Mouse (Mus musculus): ENCODE measurements around the gene 1700025G04Rik. TPM values are rescaled to one million over a fixed set of nuclear protein-coding genes. Genes with fewer than 3 reads are reported as not detected.

Gene 1700025G04Rik
- total RNA-seq, 2 experiments from 2014 or later: 38.9 to 41.0 TPM

DNA sequence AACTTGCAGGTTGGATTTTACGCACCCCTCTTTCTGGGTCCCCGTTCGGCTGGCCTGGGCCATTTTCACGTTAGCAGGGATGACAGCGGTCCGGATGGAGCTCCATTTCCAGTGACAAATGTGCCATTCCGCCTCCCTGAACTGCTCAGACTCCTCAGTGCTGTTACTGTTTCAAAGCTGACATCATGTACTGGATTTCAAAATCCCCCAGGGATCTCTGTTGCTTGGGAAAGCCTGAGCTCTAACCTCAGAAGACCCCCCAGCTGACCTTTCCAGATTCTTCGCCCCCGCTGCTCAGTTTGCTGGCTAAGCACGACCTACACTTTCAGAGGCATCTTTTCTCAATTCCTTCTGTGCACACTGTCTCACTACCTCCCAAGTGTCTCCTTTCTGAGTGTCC is 128.7 kb downstream of the 1700025G04Rik start:
- DNase-seq: peak; percentile 61 to 64

DNA sequence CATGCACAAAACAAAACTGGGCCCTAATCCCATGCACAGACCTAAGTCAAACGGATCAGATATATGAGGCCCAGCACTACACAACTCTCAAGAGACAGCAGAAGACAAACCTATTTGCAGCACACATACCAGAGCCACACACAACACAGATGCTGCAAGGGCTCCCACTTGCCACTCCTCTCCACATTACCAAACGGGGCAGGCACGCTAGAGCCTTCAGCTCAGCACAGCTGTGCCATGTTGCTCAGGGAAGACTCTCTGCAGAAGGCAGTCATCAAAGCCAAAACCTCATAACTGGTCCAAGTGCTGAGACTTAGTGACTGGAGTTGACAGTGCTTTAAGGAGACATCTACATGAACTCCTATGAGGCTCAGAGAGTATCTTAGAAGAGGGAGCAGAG is 130.9 kb downstream of the 1700025G04Rik start:
- DNase-seq: no peak

- no peak for DNase-seq
These were observed 131.5 kb downstream of the 1700025G04Rik start for GRCm38 (mm10) chr1:151958442-151958841.

- DNase-seq: no peak
These were observed 132.3 kb downstream of the 1700025G04Rik start for GRCm38 (mm10) chr1:151957669-151958068.

DNA sequence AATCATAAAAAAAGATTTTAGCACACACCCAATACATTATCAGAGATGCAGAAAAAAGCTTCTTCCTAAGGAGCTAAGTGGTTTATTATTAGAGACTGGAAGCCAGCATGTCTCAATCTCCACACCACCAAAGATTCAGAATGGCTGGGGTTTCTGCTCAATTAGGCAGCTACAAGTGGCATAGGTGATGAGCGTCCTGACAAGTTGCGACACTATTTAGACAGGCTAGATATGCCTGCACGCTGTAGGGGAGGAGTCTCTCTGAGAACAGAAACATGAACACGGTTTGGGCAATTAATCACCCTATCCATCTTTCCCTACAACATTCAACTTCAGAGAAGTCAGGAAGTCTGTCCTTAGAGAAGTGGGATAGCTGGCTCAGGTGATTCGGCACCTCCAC is 134.1 kb downstream of the 1700025G04Rik start:
- no peak for DNase-seq

- peak; percentile 83 to 89 for DNase-seq
These were observed 136.4 kb downstream of the 1700025G04Rik start for GRCm38 (mm10) chr1:151953563-151953962.

GRCm38 (mm10) chr1:151948065-151948464 is 141.9 kb downstream of the 1700025G04Rik start:
- peak; percentile 40 to 60 for DNase-seq

- DNase-seq: peak; percentile 22 to 54
These were observed 142.4 kb downstream of the 1700025G04Rik start for GRCm38 (mm10) chr1:151947571-151947970.

GRCm38 (mm10) chr1:151944457-151945223 is 145.3 kb downstream of the 1700025G04Rik start:
- DNase-seq: no peak

DNA sequence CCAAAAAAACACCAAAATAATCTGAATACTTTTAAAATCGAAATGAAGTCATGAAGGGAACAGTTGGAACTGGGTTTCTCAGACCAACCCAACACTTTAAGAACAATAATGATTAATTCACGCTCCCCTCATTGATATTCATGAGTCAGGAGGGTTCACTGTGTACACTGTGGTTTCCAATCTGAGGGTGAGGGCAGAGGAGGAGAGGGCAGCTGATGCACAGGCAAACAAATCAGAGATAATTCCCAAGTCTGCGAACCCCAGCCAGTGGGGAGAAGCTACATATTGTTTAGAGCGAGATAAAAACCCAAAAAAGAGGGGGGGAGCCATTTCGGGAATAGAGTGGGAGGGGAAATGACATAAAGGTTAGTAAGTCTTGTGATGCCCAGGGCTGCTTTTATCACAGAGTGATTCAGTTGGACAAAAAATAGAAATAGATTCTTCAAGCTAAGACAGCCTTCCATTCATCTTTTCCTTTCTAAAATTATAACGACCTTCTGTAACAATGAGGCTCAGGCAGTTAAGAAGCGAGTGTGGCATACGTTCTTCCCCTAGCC is 146.2 kb downstream of the 1700025G04Rik start:
- no peak for DNase-seq

- no peak for DNase-seq
These were observed 146.8 kb downstream of the 1700025G04Rik start for GRCm38 (mm10) chr1:151942972-151943654.

DNA sequence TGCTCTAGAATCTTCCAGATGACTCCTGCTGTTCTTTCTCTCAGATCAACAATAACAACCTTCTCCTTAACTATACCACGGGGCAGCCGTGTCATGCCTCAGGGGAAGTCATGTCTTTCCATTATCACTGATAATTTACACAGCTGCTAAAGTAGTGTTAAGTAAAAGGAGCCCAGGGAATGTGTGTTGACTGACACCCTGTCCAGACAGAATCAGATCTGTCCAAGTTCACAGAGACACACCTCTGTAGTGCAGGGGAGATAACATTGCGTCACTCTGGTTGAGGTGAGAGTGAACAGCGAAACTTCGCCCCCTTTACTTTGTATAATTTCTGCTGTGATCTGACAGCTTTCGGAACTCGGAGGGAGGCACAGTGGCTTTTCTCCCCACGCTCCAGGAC is 149.9 kb downstream of the 1700025G04Rik start:
- DNase-seq: no peak

GRCm38 (mm10) chr1:151939510-151939909 is 150.4 kb downstream of the 1700025G04Rik start:
- DNase-seq: no peak

DNA sequence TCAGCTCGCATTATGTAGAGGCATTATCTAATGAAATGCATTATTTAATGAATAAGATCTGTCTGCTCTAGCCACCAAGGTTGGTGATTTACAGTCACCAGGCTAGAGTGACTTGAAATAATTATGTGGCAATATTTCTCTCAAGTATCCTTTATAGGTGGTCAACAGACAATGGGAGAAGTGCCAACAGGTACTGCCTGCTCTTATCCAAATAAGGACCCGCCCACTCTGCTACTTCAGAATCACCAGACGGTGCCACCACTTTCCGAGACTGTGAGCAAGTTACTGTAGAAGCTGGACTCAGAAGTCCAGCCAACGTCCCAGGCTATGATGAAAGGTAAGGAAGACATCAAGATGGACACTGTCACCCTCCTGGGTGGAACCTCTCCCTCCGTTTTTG is 156.3 kb downstream of the 1700025G04Rik start:
- no peak for DNase-seq

- no peak for DNase-seq
These were observed 163.1 kb downstream of the 1700025G04Rik start for GRCm38 (mm10) chr1:151926826-151927225.

GRCm38 (mm10) chr1:151926141-151926540 is 163.8 kb downstream of the 1700025G04Rik start:
- DNase-seq: no peak

GRCm38 (mm10) chr1:151925738-151926137 is 164.2 kb downstream of the 1700025G04Rik start:
- peak; percentile 29 to 30 for DNase-seq

GRCm38 (mm10) chr1:151918806-151919357 is 171.0 kb downstream of the 1700025G04Rik start:
- DNase-seq: no peak

GRCm38 (mm10) chr1:151917736-151918135 is 172.2 kb downstream of the 1700025G04Rik start:
- peak in 1 of 2 experiments; percentile 17 for DNase-seq

DNA sequence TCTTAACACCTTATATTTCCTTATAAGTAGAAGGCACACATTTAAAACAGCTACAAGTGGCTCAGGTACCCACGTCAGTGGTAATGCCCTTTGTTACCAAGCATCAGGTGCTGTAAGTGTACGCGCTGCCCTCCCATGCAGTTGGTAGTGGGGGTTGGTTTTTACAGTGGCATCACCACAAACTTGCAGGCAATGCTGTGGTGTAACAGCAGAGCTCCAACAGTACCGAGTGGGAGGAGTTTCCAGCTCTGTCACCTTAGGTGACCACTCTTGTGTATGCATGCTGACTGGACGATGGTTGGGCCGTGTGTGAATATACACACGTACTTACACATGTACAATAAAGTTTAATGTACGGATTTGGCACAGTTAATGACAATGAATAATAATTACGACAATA is 175.4 kb downstream of the 1700025G04Rik start:
- no peak for DNase-seq

DNA sequence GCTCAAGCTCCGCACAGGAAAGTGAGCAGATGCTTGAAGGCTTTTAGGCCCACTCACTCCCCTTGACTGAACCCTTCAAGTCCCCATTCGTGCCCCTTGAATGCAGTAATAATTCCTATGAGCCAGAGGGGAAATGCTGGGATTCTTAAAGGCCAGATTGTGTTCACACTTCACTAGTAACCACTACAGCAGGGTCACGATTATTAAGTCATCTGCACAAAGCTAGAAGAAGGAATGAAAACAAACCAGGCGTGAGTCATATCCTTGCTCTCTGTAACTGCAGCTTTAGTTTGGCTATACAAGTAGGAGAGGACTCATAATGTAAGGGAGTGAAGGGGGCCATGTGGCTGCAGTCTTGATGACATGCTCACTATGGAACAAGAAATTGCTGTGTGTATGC is 182.9 kb downstream of the 1700025G04Rik start:
- DNase-seq: no peak

DNA sequence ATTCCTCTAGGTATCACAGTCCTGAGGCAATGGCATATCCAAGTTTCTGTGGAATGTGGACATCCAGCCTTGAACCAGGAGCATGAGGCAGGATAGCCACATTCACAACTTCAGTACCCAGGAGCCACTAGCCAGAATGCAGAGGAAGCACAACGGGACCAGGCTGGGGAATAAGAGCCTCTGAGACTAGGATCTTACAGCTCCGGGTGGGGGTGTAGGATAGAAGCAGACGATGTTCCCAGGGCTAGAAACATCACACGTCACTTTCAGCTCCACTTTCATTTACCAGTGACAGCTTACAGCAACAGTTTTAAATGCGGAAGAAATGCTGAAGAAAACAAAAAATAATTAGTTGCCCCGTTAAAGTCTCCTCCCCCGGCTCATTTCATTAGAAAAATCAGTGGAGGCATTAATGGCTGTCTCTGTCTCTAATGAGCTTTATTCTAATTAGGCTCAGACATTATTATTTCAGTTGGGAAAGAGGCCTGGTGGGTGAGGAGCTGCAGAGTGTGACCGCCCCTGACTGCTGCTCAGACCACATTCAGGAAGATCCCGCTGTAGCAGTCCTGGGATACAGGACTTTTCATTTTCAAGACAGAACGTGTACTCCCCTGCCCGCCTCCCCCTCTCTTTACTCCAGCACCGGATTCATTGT is 189.1 kb downstream of the 1700025G04Rik start:
- no peak for DNase-seq

Data from heart, adult 18-20 months (tissue).